Mouse (Mus musculus): ENCODE measurements around the gene Tshr.
A peak's percentile ranks its signal among the peaks of the same experiment; 100 is the strongest.
"Not testable (repeated sequence)": the region's sequence is repeated elsewhere in the genome, so short reads cannot be mapped to it uniquely, and the experiment has no call there.

Tshr gene

GRCm38 (mm10) chr12:91500475-91500874 is 116.1 kb downstream of the Tshr start:
- no peak for DNase-seq

- DNase-seq, result no peak
Measured at GRCm38 (mm10) chr12:91511766-91512165, 127.4 kb downstream of the Tshr start.

GRCm38 (mm10) chr12:91513980-91514379 is 129.6 kb downstream of the Tshr start:
- no peak for DNase-seq

GRCm38 (mm10) chr12:91517808-91518207 is 133.4 kb downstream of the Tshr start:
- no peak for DNase-seq

GRCm38 (mm10) chr12:91523626-91524025 is 139.3 kb downstream of the Tshr start:
- no peak for DNase-seq

GRCm38 (mm10) chr12:91534514-91534913 is 150.2 kb downstream of the Tshr start:
- no peak for DNase-seq

- DNase-seq, result no peak
Measured at GRCm38 (mm10) chr12:91540202-91540601, 155.8 kb downstream of the Tshr start.

- DNase-seq, result peak; percentile 14
Measured at GRCm38 (mm10) chr12:91549471-91549870, 165.1 kb downstream of the Tshr start.

GRCm38 (mm10) chr12:91551773-91552526 is 167.6 kb downstream of the Tshr start:
- peak; percentile 81 for DNase-seq

- DNase-seq, result not testable (repeated sequence)
Measured at GRCm38 (mm10) chr12:91557358-91558005, 173.1 kb downstream of the Tshr start.

GRCm38 (mm10) chr12:91558152-91558551 is 173.8 kb downstream of the Tshr start:
- not testable (repeated sequence) for DNase-seq

- no peak for DNase-seq
Measured at GRCm38 (mm10) chr12:91567145-91567544, 182.8 kb downstream of the Tshr start.

GRCm38 (mm10) chr12:91569255-91569654 is 184.9 kb downstream of the Tshr start:
- DNase-seq, result no peak

GRCm38 (mm10) chr12:91571708-91572107 is 187.3 kb downstream of the Tshr start:
- DNase-seq, result no peak

GRCm38 (mm10) chr12:91579665-91580064 is 195.3 kb downstream of the Tshr start:
- no peak for DNase-seq

GRCm38 (mm10) chr12:91581204-91582070 is 197.1 kb downstream of the Tshr start:
- DNase-seq, result no peak

GRCm38 (mm10) chr12:91582362-91583002 is 198.1 kb downstream of the Tshr start:
- DNase-seq, result no peak

- no peak for DNase-seq
Measured at GRCm38 (mm10) chr12:91583409-91583808, 199.0 kb downstream of the Tshr start.

- DNase-seq, result no peak
Measured at GRCm38 (mm10) chr12:91585206-91585605, 200.8 kb downstream of the Tshr start.

- DNase-seq, result not testable (repeated sequence)
Measured at GRCm38 (mm10) chr12:91585815-91586214, 201.5 kb downstream of the Tshr start.

GRCm38 (mm10) chr12:91587077-91587476 is 202.7 kb downstream of the Tshr start:
- no peak for DNase-seq

- no peak for DNase-seq
Measured at GRCm38 (mm10) chr12:91587491-91588033, 203.2 kb downstream of the Tshr start.

Data from lung, postnatal 10 days (tissue).